Mouse (Mus musculus) telencephalon, adult 2 months (tissue): ENCODE data around the gene Tfdp1.

Experiments used
- DNase-seq: peaks from one replicate; pipeline ENCODE4 v3.0.0-alpha.2; 2011; ENCODE audit warnings: low read depth, low spot score

The Tfdp1 gene

DNA sequence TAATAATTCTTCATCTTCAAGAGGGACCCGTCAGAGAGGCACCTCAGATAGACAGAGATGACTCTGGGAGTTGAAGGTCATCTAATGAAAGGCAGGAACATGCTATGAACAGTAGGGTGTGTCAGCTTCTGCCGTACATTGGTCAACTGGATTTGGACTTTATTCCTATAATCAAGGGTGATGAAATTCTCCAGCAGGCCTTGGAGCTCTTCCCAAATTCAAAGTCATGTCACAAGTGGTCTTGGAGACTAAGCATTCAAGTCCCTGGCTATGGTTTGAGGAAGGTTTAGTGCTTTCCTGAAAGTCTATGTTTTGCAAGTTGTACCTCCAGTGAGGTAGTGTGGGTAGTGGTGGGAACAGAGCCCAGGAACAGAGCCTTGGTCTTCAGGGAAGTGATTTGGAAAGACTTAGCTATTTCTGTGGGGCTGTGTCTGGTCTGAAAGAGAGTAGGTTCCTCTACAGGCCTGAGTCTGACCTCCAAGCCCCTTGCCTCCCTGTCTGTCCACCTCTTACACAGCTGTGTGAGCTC is 80.6 kb downstream of the Tfdp1 start:
- peak; percentile 18 for DNase-seq

DNA sequence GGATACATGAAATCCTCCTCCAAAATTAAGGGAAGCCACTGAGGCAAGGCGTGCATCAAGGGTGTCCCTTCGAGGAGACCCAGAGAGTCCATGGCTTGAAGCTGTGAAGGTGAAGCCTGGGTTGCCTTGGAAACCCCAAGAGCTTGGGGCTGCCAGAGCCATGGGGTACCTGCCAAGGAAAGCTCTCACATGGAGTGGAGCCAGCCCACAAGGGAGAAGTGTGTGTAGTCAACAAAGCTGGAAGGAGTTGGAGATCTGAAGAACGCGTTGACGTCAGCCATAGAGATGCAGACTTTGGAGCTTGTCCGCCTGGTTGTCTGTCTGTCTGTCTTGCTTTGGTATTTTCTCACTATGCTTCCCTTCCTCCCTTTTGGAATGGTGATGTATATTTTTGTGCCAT is 82.4 kb downstream of the Tfdp1 start:
- DNase-seq: peak; percentile 34

DNA sequence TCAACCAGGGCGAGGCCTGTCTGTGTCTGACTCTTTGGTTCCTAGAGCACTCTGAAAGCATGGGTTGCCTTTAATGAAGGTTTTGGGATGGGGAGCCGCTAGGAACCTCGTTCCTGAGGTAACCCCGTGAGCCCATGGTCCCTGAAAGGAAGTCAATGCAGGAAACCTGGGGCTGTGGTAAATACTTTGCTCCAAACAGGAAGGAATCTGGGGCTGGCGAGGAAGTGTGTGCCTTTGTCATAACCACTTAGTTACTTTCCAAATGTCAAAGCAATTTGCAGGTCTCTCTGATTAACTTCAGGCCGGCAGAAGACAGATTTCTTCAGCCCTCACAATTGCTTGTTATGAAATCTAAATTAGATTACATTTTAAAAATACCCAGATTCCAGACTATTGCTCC is 88.8 kb downstream of the Tfdp1 start:
- no peak for DNase-seq
